Mouse (Mus musculus) E14TG2a.4 (cell line): ENCODE results near the gene Rab3gap2.
A peak's percentile ranks its signal among the peaks of the same experiment; 100 is the strongest.

Source experiments
- H3K27me3 ChIP-seq: 2 replicates; pipeline ENCODE4 v1.6.1; 2014; ENCODE audit warnings: low read length, control low read depth; ENCODE audit not compliant: insufficient read depth
- H3K36me3 ChIP-seq: 2 replicates; pipeline ENCODE4 v1.6.1; 2014; ENCODE audit warnings: low read length, control low read depth; ENCODE audit not compliant: insufficient read depth
- H3K4me1 ChIP-seq: replicated peaks from 2 replicates; pipeline ENCODE4 v1.6.1; 2014; ENCODE audit warnings: low read depth, low read length, control low read depth
- H3K4me3 ChIP-seq: replicated peaks from 2 replicates; pipeline ENCODE4 v1.5.1; 2014; ENCODE audit warnings: mild to moderate bottlenecking, low read length
- H3K9me3 ChIP-seq: 2 replicates; pipeline ENCODE4 v1.6.1; 2014; ENCODE audit warnings: low read length, control low read depth
- CTCF ChIP-seq: conservative IDR thresholded peaks from 2 replicates; pipeline ENCODE4 v1.5.1; 2014; ENCODE audit warnings: low read length
- NANOG ChIP-seq: IDR thresholded peaks from 2 replicates; pipeline ENCODE4 v1.6.1; 2014; ENCODE audit warnings: borderline replicate concordance, low read length, mixed read lengths
- POU5F1 ChIP-seq: IDR thresholded peaks from 2 replicates; pipeline ENCODE4 v1.6.1; 2014; ENCODE audit warnings: low read length, borderline replicate concordance

Gene Rab3gap2

GRCm38 (mm10) chr1:185203909-185204661, at the start of gene Rab3gap2:
TSS of gene Rab3gap2 (plus strand) at chr1:185204117.
- H3K4me3 ChIP-seq = peak within 1 kb of the TSS; percentile 96
- TF ChIP-seq POU5F1 (no peak), CTCF (no peak), NANOG (no peak)
- peaks cover 6% of the 10 kb centered on the region for H3K36me3 ChIP-seq

GRCm38 (mm10) chr1:185173641-185174040, 30.3 kb upstream of the Rab3gap2 start:
- Histone ChIP-seq H3K27me3 (no peaks in the 10 kb centered on the region), H3K4me3 (no peak overlapping the region), H3K36me3 (no peaks in the 10 kb centered on the region), H3K9me3 (peaks cover 6% of the 10 kb centered on the region; the same call in 1 of the 2 replicates), H3K4me1 (no peaks in the 10 kb centered on the region)
- TF ChIP-seq NANOG = no peak
- no peak for TF ChIP-seq CTCF
- TF ChIP-seq POU5F1 = no peak

More at GRCm38 (mm10) chr1:185203909-185204661, at the start of gene Rab3gap2:
- no peaks in the 10 kb centered on the region for H3K27me3 ChIP-seq
- peaks cover 59% of the 10 kb centered on the region for H3K4me1 ChIP-seq
- H3K9me3 ChIP-seq = no peaks in the 10 kb centered on the region

GRCm38 (mm10) chr1:185177860-185178259, 26.1 kb upstream of the Rab3gap2 start:
- no peak for TF ChIP-seq NANOG
- TF ChIP-seq CTCF = no peak
- no peak for TF ChIP-seq POU5F1
- no peaks in the 10 kb centered on the region for H3K36me3 ChIP-seq
- H3K4me3 ChIP-seq = no peak overlapping the region
- H3K27me3 ChIP-seq = no peaks in the 10 kb centered on the region
- peaks cover 6% of the 10 kb centered on the region; the same call in 1 of the 2 replicates for H3K9me3 ChIP-seq
- no peaks in the 10 kb centered on the region for H3K4me1 ChIP-seq

GRCm38 (mm10) chr1:185183591-185184330, 20.2 kb upstream of the Rab3gap2 start:
- Histone ChIP-seq H3K9me3 (peaks cover 14% of the 10 kb centered on the region; the same call in 1 of the 2 replicates), H3K27me3 (no peaks in the 10 kb centered on the region), H3K4me3 (no peak overlapping the region), H3K36me3 (no peaks in the 10 kb centered on the region), H3K4me1 (no peaks in the 10 kb centered on the region)
- TF ChIP-seq CTCF = no peak

- Histone ChIP-seq H3K9me3 (peaks cover 14% of the 10 kb centered on the region; the same call in 1 of the 2 replicates), H3K27me3 (no peaks in the 10 kb centered on the region), H3K4me3 (no peak overlapping the region), H3K36me3 (no peaks in the 10 kb centered on the region), H3K4me1 (no peaks in the 10 kb centered on the region)
- TF ChIP-seq POU5F1 (no peak), CTCF (no peak), NANOG (no peak)
These were observed 18.4 kb upstream of the Rab3gap2 start for GRCm38 (mm10) chr1:185185556-185185955.

- TF ChIP-seq POU5F1 = no peak
- TF ChIP-seq NANOG = no peak
- peak; percentile 52 for TF ChIP-seq CTCF
- H3K27me3 ChIP-seq = 0 out of 2 replicates have a peak, but pooled peaks cover under 1% of the 10 kb centered on the region
- H3K36me3 ChIP-seq = no peaks in the 10 kb centered on the region
- H3K9me3 ChIP-seq = peaks cover 14% of the 10 kb centered on the region; the same call in 1 of the 2 replicates
- no peak overlapping the region for H3K4me3 ChIP-seq
- no peaks in the 10 kb centered on the region for H3K4me1 ChIP-seq
These were observed 16.7 kb upstream of the Rab3gap2 start for GRCm38 (mm10) chr1:185187135-185187785.

- H3K4me3 ChIP-seq = no peak overlapping the region
- H3K9me3 ChIP-seq = peaks cover 14% of the 10 kb centered on the region; the same call in 1 of the 2 replicates
- H3K4me1 ChIP-seq = peaks cover 3% of the 10 kb centered on the region; the same call in 1 of the 2 replicates
- H3K36me3 ChIP-seq = no peaks in the 10 kb centered on the region
- 0 out of 2 replicates have a peak, but pooled peaks cover 5% of the 10 kb centered on the region for H3K27me3 ChIP-seq
- TF ChIP-seq CTCF (no peak), NANOG (no peak), POU5F1 (no peak)
These were observed 14.0 kb upstream of the Rab3gap2 start for GRCm38 (mm10) chr1:185189901-185190300.

GRCm38 (mm10) chr1:185192087-185192486, 11.8 kb upstream of the Rab3gap2 start:
- TF ChIP-seq POU5F1 (no peak), CTCF (no peak), NANOG (no peak)
- Histone ChIP-seq H3K4me3 (no peak overlapping the region), H3K36me3 (no peaks in the 10 kb centered on the region), H3K9me3 (no peaks in the 10 kb centered on the region), H3K27me3 (0 out of 2 replicates have a peak, but pooled peaks cover 5% of the 10 kb centered on the region), H3K4me1 (peaks cover 3% of the 10 kb centered on the region; the same call in 1 of the 2 replicates)
